Mouse (Mus musculus) brain, embryonic 14.5 days (tissue): ENCODE measurements around the gene Borcs8.

ENCODE experiments used
- CTCF ChIP-seq: fragments of 200-500 bp; IDR thresholded peaks from 2 replicates; pipeline ENCODE4 v1.5.1; 2012; ENCODE audit warnings: inconsistent platforms, mild to moderate bottlenecking, moderate library complexity, borderline replicate concordance; ENCODE audit not compliant: insufficient read depth, insufficient read length; ENCODE audit errors: extremely low read depth
- POLR2A ChIP-seq: fragments of 200-500 bp; IDR thresholded peaks from 2 replicates; pipeline ENCODE4 v1.6.1; 2012; ENCODE audit warnings: mild to moderate bottlenecking, inconsistent platforms, borderline replicate concordance; ENCODE audit not compliant: poor library complexity, insufficient read depth, insufficient read length, severe bottlenecking; ENCODE audit errors: extremely low read depth

DNA sequence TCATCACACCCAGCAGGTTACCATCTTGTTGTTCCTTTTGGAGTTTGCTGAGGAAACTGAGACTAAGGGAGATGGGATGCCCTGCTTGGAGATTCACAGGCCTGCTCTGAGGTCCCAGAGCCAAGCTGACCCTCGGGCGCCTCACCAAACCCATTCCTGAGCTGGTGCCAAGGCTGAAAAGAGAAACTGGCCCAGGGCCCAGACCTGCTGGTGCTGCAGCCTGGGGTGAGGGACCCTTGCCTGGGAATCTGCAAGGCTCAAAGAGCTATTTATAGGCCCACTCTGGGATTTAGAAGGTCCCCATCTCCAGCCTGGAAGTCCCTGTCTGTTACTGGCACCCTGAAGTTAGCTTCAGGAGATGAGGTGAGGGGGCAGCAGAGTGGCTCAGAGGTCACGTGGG, 10.9 kb upstream of the Borcs8 start:
- TF ChIP-seq POLR2A (no peak), CTCF (no peak)
